Mouse (Mus musculus) mammary gland, adult 2 months (tissue): ENCODE measurements around the gene Lancl1. TPM values are rescaled to one million over a fixed set of nuclear protein-coding genes. Genes with fewer than 3 reads are reported as not detected.

Source experiments
- polyA plus RNA-seq: library from polyadenylated mRNA; depleted of rRNA; stranded (reverse); fragments of >200 nt; gene quantifications from 2 replicates; pipeline ENCODE4 v1.2.3, GENCODE M21; 2012; ENCODE audit warnings: low replicate concordance; rRNA removed

Lancl1 gene
- polyA plus RNA-seq: 46.6 and 66.6 TPM in 2 replicates

DNA sequence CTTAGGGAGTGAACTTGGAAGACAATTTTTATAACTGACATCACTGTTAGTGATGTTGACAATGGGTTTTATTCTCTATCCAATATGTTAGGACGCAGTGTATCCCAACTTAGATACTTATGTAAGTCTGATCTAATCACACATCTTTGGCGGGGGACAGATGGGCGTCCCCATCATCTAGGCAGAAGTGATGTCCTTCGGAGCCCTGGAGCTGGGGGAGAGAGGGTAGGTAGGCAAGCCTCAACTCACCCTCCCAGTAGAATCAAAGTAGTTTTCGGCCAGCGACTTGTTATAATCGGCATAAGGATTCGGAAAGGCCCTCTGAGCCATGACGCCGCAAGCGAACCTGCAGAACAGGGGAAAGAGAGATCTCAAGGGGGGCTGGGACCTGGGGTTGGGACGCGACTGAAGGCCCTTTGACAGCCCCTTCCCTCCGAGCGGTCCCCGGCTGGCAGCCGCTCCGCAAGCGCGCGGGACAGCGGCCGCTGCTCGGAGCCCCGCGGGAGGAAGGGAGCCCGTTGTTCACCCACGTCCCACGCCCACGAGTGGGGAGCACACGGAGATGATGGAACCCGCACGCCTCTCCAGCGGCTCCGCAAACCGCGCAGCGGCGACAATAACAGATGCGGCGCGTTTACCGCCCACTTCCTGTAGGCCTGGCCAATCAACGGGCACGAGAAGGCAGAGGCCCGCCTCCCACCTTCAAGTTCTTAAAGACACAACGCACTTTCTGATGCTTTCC is at the start of gene Lancl1:
Lancl1 (minus strand) TSS at position 627 of the 742 bp plus-strand sequence.

Other genes starting within 250 kb of the Lancl1 start
- 1.4 and 5.5 TPM in 2 replicates for gene Kansl1l, start 221.3 kb downstream of the Lancl1 start, polyA plus RNA-seq
- 44.9 and 146 TPM in 2 replicates for gene Acadl, start 175.6 kb downstream of the Lancl1 start, polyA plus RNA-seq
- 7.9 and 1,517 TPM in 2 replicates for gene Myl1, start 93.5 kb downstream of the Lancl1 start, polyA plus RNA-seq
- gene Cps1, start 84.2 kb upstream of the Lancl1 start, polyA plus RNA-seq: 1.2 TPM in 1 of 2 replicates, not detected in the other